Mouse (Mus musculus): Measurements from ENCODE around the gene 4930452B06Rik. TPM values are rescaled to one million over a fixed set of nuclear protein-coding genes. Genes with fewer than 3 reads are reported as not detected.

Gene 4930452B06Rik
- total RNA-seq, 2 experiments from 2014 or later, result 7.6 to 9.0 TPM

DNA sequence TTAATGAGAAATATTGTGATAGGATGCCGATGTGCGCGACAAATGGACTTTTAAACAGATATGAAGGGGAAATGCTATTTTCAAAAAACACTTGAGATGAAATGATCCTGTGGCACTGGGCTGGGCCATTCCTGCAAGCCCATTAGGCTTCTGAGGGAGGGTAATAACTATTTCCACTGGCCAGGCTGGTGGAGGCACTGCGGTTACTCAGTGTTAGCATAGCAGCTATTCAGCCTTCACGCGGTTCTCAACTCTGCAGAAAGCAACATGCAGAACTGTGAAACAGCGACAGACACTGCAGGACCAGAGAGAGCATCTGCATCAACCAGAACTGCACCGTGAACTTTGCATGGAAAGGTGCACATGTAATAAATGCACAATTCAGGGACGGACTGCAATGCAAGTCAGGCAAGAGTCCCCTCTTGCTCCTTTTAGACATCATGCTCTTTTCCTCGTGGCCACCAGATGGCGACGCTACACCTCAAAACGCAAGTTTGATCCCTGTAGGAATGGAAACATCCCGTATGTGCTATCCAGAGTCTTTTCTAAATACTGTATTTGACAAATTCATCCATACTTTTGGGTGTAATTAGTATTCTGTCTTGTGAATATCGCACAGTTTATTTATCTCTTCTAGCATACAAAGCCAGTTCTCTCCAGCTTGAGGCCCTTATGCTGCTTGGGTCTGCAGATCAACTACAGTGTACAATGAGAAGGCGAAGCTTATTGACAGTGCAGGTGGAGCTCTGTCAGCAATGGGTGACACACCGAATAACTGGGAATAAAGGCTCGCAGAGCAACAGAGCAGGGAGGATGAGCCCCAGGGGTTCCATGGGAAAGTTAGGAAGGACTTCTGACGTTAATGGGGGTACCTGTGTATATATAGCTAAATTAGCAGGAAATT lies 205.6 kb downstream of the 4930452B06Rik start:
- DNase-seq (ENCODE audit: low spot score in 2 of 2), result peak; percentile 81 to 83

DNA sequence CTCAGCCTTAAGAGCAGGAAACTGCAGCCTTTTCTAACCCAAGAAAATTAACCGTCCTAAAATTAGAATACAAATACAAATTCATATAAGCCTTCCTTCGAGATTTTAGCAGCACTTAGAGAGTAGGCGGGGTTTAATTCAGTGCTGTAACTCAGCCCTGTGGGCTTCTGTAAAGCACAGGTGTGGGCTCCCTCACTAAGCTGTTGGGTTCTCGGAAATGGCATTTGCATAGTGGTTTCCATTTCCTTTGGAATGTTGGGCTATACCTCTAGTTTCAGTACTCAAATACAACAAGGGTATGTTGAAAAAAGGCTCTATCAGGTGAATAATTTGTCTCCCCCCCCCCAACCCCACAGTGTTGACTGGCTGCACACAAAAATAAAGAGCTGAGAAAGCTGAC lies 206.3 kb downstream of the 4930452B06Rik start:
- DNase-seq (ENCODE audit: low spot score in 2 of 2), result no peak

DNA sequence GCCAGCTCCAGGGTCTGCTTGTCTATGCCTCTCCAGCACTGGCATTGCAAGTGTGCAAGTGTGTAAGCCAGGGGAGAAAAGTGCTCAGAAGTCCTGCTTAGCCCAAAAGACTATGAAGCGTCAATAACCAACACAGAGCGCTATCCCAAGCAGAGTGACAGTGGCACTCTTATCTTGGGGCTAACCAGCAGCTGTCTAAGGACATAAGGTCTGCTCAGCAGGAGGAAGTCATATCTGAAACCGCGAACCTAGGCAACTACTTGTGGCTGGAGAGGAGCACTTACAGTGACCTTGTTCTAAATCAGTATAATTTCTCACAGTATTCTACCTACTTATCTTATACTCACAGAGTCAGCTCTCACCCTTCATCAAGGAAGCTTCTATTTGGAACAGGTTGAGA lies 214.9 kb downstream of the 4930452B06Rik start:
- DNase-seq (ENCODE audit: low spot score in 2 of 2), result no peak

DNA sequence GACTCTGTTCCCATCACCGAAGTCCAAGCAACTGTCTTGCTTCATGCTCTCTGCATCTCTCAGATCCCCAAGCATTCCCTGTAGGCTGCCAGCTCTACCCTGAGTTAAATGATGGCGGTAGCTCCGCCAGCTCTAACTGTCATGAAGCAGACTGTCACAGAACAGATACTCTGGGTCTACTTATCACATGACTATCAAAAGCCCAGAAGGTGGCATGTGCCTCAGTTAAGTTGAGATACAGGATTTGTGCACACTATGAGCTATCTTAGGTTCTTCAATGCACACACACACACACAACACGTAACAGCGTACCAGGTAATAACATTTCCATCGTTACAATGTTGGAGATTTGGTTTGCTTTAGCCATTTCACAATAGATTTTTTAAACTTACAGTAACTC lies 215.7 kb downstream of the 4930452B06Rik start:
- no peak for DNase-seq (ENCODE audit: low spot score in 2 of 2)

DNA sequence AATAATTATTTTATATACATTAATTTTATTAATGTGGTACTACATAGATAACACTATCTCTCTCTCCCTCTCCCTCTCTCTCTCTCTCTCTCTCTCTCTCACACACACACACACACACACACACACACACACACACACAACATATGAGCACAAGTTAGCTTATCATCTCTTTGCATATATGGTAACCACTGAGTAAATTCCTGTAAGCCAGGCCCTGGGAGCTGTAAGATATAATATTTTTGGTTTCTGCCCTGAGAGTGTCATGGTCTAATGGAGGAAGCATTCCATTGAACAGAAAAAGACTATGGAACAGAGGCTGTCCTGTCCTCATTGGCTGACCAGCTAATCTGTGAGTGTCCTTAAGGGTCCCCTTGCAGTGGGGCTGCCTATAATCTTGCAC lies 216.7 kb downstream of the 4930452B06Rik start:
- DNase-seq (ENCODE audit: low spot score in 2 of 2), result no peak

DNA sequence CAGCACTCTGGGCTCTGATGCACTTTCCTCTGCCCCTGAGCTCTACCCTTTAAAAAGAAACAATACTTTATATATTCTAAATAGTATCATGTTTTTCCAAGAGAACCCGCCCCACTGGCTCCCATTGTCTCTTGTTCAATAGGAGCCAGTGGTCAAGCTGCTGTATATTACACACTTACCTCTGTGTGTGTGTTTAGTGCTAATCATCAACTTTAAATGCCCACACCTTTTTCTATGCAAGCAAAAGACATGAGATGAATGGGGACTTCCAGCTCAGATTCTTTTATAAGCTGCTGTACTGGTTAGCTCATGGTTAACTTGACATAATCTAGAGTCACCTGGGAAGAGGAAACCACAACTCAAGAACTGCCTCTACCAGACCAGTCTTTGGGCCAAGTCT lies 218.7 kb downstream of the 4930452B06Rik start:
- no peak for DNase-seq (ENCODE audit: low spot score in 2 of 2)

DNA sequence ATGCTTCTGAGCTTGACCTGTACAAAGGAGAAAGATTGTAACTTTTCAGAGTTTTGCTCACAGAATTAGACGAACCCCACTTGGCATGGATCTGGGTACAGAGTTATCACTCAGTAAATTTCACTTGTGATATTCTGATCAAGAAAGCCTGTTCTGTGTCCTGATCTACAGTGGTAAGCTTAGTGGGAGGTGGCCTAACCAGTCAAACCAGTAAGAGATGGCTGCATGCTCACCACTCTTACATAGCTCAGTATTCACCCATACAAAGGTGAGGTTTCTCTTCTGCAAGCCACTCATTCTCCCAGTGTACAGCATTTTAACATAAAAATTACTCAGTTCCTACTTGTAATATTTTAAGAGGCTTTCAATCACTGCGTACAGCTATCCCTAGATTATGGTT lies 221.7 kb downstream of the 4930452B06Rik start:
- no peak for DNase-seq (ENCODE audit: low spot score in 2 of 2)

DNA sequence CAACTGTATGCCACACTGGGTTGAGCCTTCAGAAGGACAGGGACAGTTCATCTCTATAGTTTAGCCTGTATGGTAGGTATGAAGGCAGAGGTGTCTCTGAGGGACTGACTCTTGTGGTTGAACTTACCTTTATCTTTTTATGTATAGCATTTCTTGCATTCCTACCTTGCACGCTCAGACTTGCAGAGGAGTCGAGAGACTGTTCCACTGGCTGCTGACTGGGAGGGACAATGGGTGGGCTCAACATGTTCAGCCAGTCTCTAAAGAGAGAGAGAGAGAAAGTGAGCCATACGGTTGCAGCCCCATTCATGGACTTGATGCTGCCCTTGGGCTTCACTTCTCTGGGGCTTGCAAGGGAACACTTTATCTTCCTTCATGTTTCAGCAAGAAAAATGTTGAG lies 223.3 kb downstream of the 4930452B06Rik start:
- DNase-seq (ENCODE audit: low spot score in 2 of 2), result no peak

DNA sequence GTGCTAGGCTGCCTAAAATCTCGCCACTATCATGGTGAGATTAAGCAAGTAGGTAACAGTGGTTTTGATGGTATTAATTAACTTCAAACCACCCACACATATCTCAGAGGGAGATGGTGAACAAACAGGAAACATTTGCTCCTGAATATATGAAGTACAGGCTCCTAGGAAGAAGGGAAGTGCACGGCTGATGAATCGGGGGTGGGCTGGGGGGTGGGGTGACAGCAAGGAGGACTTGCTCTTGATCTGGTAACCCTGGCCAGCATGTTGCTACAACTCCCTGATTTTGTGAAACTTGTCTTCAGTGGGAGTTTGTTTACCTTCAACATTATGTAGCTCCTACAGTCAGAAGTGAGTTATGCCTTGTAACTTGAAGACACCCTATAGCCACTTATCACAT lies 224.4 kb downstream of the 4930452B06Rik start:
- DNase-seq (ENCODE audit: low spot score in 2 of 2), result no peak

DNA sequence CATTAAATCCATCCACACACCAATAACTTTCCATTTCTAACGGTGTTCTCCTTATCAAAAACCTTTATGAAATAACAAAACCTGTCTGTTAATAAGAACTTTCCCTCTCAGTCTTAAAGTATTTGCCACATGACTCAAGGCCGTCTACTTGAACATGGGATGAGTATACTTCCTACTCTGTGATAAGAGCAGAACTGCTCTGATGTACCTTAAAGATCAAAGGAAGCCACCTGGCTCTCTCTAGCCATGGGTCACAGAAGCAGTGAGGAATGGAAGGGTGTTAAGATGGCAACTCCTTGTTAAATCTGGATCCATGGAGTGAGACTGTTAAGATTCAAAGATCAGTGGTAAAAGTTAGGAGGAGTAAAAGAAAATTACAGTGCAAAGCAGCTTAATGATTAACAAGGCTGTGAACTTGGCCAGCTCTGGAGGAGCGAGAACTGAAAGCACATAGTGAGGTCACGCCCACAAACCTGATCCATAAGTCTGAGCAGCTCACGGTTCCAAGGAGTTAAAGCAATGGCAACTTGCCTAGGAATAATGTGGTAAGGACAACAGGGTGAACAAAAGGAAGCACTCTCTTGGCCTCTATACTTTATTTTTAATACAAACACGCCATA lies 235.3 kb downstream of the 4930452B06Rik start:
- no peak for DNase-seq (ENCODE audit: low spot score in 2 of 2)

DNA sequence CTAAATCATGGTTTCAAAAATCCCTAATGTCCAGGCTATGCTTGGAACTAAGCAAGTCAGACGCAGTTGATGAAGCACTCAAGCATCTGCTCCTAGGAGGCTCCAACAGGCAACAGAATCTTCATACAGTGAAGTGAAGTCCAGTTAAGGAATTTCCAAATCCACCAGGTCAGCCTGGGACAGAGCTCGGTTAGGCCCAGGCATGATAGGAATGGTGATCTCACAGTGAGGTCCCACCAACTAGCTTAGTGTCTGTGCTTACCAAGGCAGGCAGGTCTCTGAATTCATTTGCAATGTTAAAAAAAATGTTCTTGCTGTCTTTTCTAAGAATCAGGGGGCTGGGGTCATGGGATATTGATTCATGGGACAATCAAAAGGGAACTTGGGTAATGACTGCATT lies 236.3 kb downstream of the 4930452B06Rik start:
- DNase-seq (ENCODE audit: low spot score in 2 of 2), result no peak

DNA sequence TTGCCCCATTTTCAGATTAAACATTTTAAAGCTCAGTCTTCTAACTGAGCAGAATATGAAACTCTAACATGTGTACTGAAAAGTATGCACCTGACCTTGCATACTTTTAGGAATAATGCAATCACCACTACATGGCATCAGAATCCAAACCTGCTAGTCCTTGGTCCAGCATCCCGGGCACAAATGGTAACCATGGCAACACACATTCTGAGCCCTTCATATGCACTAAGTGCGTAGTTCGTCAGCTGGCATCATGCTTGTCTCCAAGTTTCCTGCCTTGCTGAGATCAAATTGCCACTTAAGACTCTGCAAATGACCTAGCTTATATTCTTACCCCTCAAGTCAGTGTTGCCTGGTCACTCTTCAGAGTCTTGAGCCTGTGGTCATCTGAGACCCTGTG lies 243.2 kb downstream of the 4930452B06Rik start:
- no peak for DNase-seq (ENCODE audit: low spot score in 2 of 2)

DNA sequence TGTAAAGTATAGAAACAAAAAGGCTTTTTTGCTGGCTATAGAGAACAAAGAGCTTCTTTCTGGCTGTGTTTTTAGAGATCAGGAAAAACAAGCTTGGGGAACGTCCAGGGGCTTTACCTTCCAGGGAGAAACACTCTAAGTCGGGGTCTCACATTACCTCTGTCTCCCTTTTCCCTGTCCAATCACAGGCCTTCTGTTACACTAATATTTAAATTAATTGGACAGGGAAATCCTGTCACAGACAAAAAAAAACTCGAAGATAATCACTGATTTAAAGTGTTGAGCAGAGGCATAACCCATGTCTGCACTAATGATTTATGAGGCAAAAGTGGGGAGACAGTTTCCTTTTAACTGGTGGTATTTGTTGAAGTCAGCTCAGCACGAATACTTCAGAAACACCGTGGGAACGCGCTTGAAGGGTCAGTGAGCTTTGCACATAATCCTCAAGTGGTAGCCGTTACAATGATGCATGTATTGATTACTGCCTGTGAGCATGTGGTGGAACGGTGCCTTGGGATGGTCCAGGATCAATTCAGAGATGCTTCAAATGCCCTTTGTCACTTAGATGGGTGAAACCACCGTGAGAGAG lies 244.7 kb downstream of the 4930452B06Rik start:
- DNase-seq (ENCODE audit: low spot score in 2 of 2), result no peak

DNA sequence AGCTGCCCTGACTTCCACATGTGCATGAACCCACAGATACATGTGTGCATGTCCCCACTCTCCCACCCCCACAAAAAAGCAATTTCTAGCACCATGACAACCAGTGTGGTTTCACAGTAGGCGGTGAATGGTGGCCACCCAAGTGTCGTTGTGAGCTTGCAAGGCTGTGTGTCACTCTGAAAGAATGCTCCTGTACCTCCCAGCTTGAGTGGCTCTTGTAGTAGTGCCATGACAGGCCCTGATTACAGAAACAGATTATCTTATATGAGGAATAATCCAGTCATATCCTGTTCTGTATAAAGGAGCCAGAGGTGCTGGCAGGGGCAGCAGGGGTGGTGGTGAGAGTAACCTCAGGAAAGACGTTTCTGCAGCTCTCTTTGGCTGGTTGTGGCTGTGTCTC lies 247.4 kb downstream of the 4930452B06Rik start:
- no peak for DNase-seq (ENCODE audit: low spot score in 2 of 2)

DNA sequence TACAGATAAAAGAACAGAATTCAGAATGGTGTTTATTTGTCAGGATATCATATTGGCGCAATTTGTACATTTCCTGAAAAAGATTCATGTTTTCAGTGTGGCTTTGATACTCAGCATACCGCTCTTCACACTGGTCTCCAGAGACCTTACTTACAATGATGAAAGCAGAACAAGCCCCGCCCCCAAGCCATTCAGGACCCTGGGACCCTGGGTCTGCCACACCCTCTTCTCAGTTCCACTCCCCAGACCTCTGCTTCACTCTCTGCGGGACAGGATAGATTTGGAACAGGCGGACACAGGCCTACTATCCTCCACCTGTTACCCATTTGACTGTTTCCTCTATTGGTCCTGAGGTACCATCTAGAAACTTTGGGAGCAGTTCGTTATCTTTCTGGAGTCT lies 260.1 kb downstream of the 4930452B06Rik start:
- no peak for DNase-seq (ENCODE audit: low spot score in 2 of 2)

DNA sequence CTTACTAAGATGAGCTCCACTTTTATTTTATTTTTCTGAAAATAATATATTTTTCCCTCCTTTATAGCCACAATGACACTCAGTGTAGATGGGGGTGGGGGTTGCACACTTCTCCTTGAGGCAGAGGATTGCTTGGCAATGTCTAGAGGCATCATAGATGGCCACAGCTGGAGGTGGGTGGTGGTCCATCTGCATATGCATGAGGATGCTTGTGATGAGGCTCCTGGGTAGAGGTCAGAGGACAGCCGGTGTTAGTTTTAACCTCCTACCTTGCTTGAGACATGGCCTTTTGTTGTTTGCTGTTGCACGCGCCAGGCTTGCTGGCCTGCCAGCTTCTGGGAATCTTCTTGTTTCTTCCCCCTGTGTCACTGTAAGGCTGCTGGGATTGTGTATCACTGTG lies 262.7 kb downstream of the 4930452B06Rik start:
- DNase-seq (ENCODE audit: low spot score in 2 of 2), result no peak

DNA sequence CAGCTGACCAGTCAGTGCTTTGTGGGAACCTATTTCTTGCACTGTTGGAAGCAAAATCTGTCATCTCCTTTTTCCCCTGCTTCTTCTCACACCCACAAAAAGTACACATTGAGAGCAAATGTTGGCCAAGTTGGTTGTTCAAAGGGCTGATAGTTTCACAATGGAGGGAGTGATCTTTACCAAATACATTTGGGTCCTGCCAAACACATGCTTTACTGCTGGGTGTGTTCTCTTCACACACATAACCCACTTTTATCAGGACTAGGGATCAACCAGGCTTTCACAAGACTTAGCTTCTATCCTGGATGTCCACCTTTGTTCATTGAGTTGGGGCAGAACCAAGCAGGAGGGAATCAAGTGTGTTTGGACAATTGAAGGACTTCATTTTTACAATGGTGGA lies 267.5 kb downstream of the 4930452B06Rik start:
- DNase-seq (ENCODE audit: low spot score in 2 of 2), result no peak

DNA sequence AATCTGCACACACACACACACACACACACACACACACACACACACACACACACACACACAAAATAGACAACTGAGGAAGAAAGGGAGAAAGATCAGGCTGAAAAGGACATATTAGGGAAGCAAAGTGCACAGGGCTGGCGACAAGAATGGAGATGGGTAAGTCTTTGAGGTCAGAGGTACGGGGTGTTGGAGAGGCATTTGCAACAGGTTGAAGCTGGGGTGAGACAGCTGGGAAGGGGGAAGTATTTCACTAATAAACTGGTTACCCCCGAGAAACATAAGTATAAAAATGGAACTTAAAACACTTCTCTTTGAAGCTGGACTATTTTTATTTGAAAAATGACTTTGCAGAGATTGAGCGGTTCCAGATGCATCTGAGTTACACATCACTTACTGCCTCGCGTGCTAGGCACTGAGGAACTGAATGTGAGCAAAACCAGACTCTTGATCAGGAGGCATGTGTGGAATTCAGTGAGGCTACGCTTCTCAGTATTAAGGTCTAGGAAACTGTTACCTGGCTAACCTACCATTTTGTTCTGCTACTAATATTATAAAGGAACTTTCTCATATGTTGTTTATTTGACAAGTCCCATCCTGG lies 270.3 kb downstream of the 4930452B06Rik start:
- no peak for DNase-seq (ENCODE audit: low spot score in 2 of 2)

DNA sequence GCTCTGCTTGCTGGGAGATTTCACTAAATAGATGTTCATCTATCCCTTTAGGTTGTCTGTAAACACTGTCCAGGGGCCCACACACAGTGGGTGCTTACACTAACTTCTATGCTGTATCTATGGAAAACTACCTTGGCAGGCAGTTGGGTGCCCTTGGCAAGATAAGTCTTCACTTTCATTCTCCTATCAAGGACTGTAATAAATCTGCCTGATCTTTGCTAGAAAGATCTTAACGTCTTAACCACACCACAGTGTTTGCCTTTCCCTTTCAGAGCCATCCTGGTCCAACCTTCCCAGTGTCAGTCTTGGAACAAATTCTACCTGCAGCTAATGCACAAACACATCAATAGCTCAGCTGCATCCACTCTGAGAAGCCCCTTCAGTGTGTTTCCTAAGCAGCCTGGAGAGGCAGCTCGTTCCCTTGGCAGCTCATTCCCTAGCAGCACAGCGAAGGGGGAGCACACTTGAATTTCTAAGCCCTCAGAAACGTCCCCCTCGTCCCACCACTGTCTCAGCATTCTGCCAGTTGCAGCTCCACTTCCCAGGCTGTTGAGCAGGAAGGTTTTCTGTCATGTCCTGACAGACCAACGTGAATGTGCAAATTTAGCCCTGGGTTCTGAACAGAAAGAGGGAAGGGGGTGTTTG lies 273.7 kb downstream of the 4930452B06Rik start:
- peak; percentile 22 to 43 for DNase-seq (ENCODE audit: low spot score in 2 of 2)
